8 mouse cellular contexts compared by ENCODE assay signal in genomic region chr3:84435288-84436043, GRCm38 (mm10). TPM values are rescaled to one million over a fixed set of nuclear protein-coding genes. Genes with fewer than 3 reads are reported as not detected.
A peak's percentile ranks its signal among the peaks of the same experiment; 100 is the strongest.
DNase-seq lines count a peak whose midpoint lies in the region; ATAC-seq lines count a peak whose summit lies in the region.

No protein-coding gene starts in this region.

- H3K4me2 ChIP-seq in forebrain, embryonic 13.5 days, result no peak overlapping the region
- H3K4me2 ChIP-seq in intestine, embryonic 15.5 days (replicated peaks), result no peak overlapping the region
- no peak overlapping the region for H3K4me2 ChIP-seq in midbrain, embryonic 12.5 days (replicated peaks)

- H3K36me3 ChIP-seq in forebrain, embryonic 13.5 days (ENCODE audit: poor library complexity, severe bottlenecking), result no peaks in the 10 kb centered on the region
- no peaks in the 10 kb centered on the region for H3K36me3 ChIP-seq in intestine, embryonic 15.5 days
- no peaks in the 10 kb centered on the region for H3K36me3 ChIP-seq in midbrain, embryonic 12.5 days

- no peak overlapping the region for H3K4me3 ChIP-seq in forebrain, embryonic 13.5 days
- no peak overlapping the region for H3K4me3 ChIP-seq in intestine, embryonic 15.5 days (replicated peaks)
- H3K4me3 ChIP-seq in midbrain, embryonic 12.5 days, result no peak overlapping the region

- H3K4me1 ChIP-seq in forebrain, embryonic 13.5 days, result peaks cover 20% of the 10 kb centered on the region
- peaks cover 22% of the 10 kb centered on the region for H3K4me1 ChIP-seq in intestine, embryonic 15.5 days (replicated peaks)
- peaks cover 22% of the 10 kb centered on the region for H3K4me1 ChIP-seq in midbrain, embryonic 12.5 days

- WGBS in forebrain, embryonic 13.5 days, result 33% methylated on average over 11 of the region's 11 CpGs
- WGBS in intestine, embryonic 15.5 days, result 33% methylated on average over 11 of the region's 11 CpGs
- 31% methylated on average over 11 of the region's 11 CpGs for WGBS in midbrain, embryonic 12.5 days

- peak; percentile 55; the same call in 1 of the 2 replicates for ATAC-seq in forebrain, embryonic 13.5 days
- peak; percentile 61 for ATAC-seq in intestine, embryonic 15.5 days
- ATAC-seq in midbrain, embryonic 12.5 days (ENCODE audit: low FRiP score, low read depth), result peak; percentile 63; the same call in 1 of the 2 replicates

- H3K27me3 ChIP-seq in forebrain, embryonic 13.5 days, result no peaks in the 10 kb centered on the region
- no peaks in the 10 kb centered on the region for H3K27me3 ChIP-seq in intestine, embryonic 15.5 days (replicated peaks)
- no peaks in the 10 kb centered on the region; the same call in 1 of the 2 replicates for H3K27me3 ChIP-seq in midbrain, embryonic 12.5 days

- DNase-seq in right cerebral cortex, postnatal 14 days, result peak; percentile 31
- DNase-seq in right cerebral cortex, postnatal 25 days, result no peak
- no peak for DNase-seq in frontal cortex, postnatal 14 days (ENCODE audit: low spot score in 2 of 2)
- DNase-seq in left cerebral cortex, adult 8-10 months (ENCODE audit: low spot score in 2 of 2), result no peak
- DNase-seq in layer of hippocampus, adult 18-20 months (ENCODE audit: low spot score in 2 of 2), result no peak

- H3K27ac ChIP-seq in forebrain, embryonic 13.5 days, result peak overlapping the region; percentile 25; the same call in 1 of the 2 replicates
- H3K27ac ChIP-seq in intestine, embryonic 15.5 days, result peak overlapping the region; percentile 20
- H3K27ac ChIP-seq in midbrain, embryonic 12.5 days (replicated peaks), result 0 out of 2 replicates have a peak overlapping the region, but pooled peaks have one; percentile 25

- H3K9me3 ChIP-seq in forebrain, embryonic 13.5 days (replicated peaks), result no peaks in the 10 kb centered on the region
- no peaks in the 10 kb centered on the region for H3K9me3 ChIP-seq in intestine, embryonic 15.5 days
- no peaks in the 10 kb centered on the region for H3K9me3 ChIP-seq in midbrain, embryonic 12.5 days

- no peak overlapping the region for H3K9ac ChIP-seq in forebrain, embryonic 13.5 days
- H3K9ac ChIP-seq in intestine, embryonic 15.5 days, result no peak overlapping the region
- no peak overlapping the region for H3K9ac ChIP-seq in midbrain, embryonic 12.5 days (replicated peaks)

RNA-seq across cellular contexts. Expression of gene Fhdc1, which starts 44.8 kb away (rescaled TPM):
- polyA plus RNA-seq in forebrain, embryonic 13.5 days (2015; fragmentation: Nextera tagmentation; extraction: Ambion mirVana), result 1.3 and 1.8 TPM in 2 replicates
- polyA plus RNA-seq in intestine, embryonic 15.5 days (2015; fragmentation: Nextera tagmentation; extraction: Ambion mirVana), result 6.5 and 7.7 TPM in 2 replicates
- 3.2 and 4.9 TPM in 2 replicates for polyA plus RNA-seq in midbrain, embryonic 12.5 days (2016; fragmentation: Nextera tagmentation; extraction: Ambion mirVana)
- 1 to 10 TPM; 4.1 to 6.3 (median 5.1) TPM for total RNA-seq in left cerebral cortex, adult 8-10 months (2022)
- 1 to 10 TPM; 2.5 to 3.3 TPM for total RNA-seq in layer of hippocampus, adult 18-20 months (2021)
